In genomic region chr12:98993736-98994135, GRCm38 (mm10) we compare ENCODE assay signal across 26 mouse cellular contexts.
DNase-seq lines count a peak whose midpoint lies in the region; ATAC-seq and TF ChIP-seq lines count a peak whose summit lies in the region.
"Had no signal": no experiment of that assay in that cellular context is flagged by ENCODE, and none has a peak within 500 bp of the region (broad histone marks: within the 10 kb centered on the region; RNA-seq: fewer than 3 reads in every experiment).

No protein-coding gene starts in this region.

- no peaks in the 10 kb centered on the region for H3K27me3 ChIP-seq in hindbrain, embryonic 16.5 days (replicated peaks; ENCODE audit: control insufficient read depth, insufficient read depth, low read length)
- no peaks in the 10 kb centered on the region for H3K27me3 ChIP-seq in forebrain, postnatal 0 days (ENCODE audit: insufficient read depth, low read length)
- H3K27me3 ChIP-seq in hindbrain, embryonic 10.5 days (ENCODE audit: insufficient read depth, poor library complexity, severe bottlenecking): no peaks in the 10 kb centered on the region
- H3K27me3 ChIP-seq: CH12.LX; embryonic facial prominence, embryonic 12.5 days; forebrain, embryonic 12.5 days; Patski had no signal

- H3K36me3 ChIP-seq in hindbrain, embryonic 16.5 days (ENCODE audit: control insufficient read depth, insufficient read depth, low read length): no peaks in the 10 kb centered on the region
- no peaks in the 10 kb centered on the region for H3K36me3 ChIP-seq in forebrain, postnatal 0 days (ENCODE audit: insufficient read depth)
- H3K36me3 ChIP-seq in hindbrain, embryonic 10.5 days: no peaks in the 10 kb centered on the region
- H3K36me3 ChIP-seq: embryonic facial prominence, embryonic 10.5 days; embryonic facial prominence, embryonic 12.5 days; forebrain, embryonic 10.5 days; forebrain, embryonic 12.5 days; G1E had no signal

- peaks cover 13% of the 10 kb centered on the region for H3K4me1 ChIP-seq in embryonic fibroblast, embryonic 13.5 days (ENCODE audit: control insufficient read depth, insufficient read depth, low read length)
- H3K4me1 ChIP-seq in hindbrain, embryonic 16.5 days (ENCODE audit: control insufficient read depth, insufficient read depth, low read depth, low read length): peaks cover 4% of the 10 kb centered on the region
- H3K4me1 ChIP-seq in forebrain, postnatal 0 days (ENCODE audit: insufficient read depth): peaks cover 3% of the 10 kb centered on the region; the same call in 1 of the 2 replicates
- H3K4me1 ChIP-seq in hindbrain, embryonic 10.5 days (replicated peaks): peaks cover 22% of the 10 kb centered on the region; the same call in 1 of the 2 replicates
- H3K4me1 ChIP-seq: embryonic facial prominence, embryonic 12.5 days had no signal

- TF ChIP-seq POLR2A in embryonic fibroblast, embryonic 13.5 days (IDR thresholded peaks at IDR 0.05; ENCODE audit: low read depth, low read length): no peak

- ATAC-seq in hindbrain, embryonic 16.5 days: no peak
- no peak for ATAC-seq in forebrain, postnatal 0 days
- ATAC-seq: activated CD4-positive, CD25-positive, alpha-beta regulatory T cell, adult 4 months; CD4-positive, CD25-positive, alpha-beta regulatory T cell, adult 4 months; forebrain, embryonic 14.5 days; forebrain, embryonic 16.5 days; Patski had no signal

- 91% methylated on average over 2 of the region's 2 CpGs for WGBS in hindbrain, embryonic 16.5 days
- WGBS in forebrain, postnatal 0 days: 94% methylated on average over 2 of the region's 2 CpGs
- WGBS in hindbrain, embryonic 10.5 days: 95% methylated on average over 2 of the region's 2 CpGs

- DNase-seq in 3T3-L1 (ENCODE audit: low read depth, low spot score): peak; percentile 75
- DNase-seq in 416B (ENCODE audit: low read depth): peak; percentile 65
- DNase-seq in forebrain, postnatal 0 days: no peak
- DNase-seq in hindbrain, embryonic 10.5 days (ENCODE audit: low spot score): no peak
- DNase-seq: adrenal gland, adult 8-10 months; adrenal gland, postnatal 14 days; adrenal gland, postnatal 36 days; cerebellum, adult 11-12 months; cerebellum, adult 2 months; cerebellum, adult 9-10 months; cerebellum, postnatal 10 days; cerebellum, postnatal 25 days had no signal

- H3K9ac ChIP-seq in hindbrain, embryonic 16.5 days (ENCODE audit: low read depth, low read length): no peak overlapping the region
- no peak overlapping the region for H3K9ac ChIP-seq in forebrain, postnatal 0 days
- H3K9ac ChIP-seq: embryonic facial prominence, embryonic 12.5 days; forebrain, embryonic 12.5 days had no signal

- peak overlapping the region; percentile 27; the same call in 1 of the 2 replicates for H3K27ac ChIP-seq in embryonic fibroblast, embryonic 13.5 days (ENCODE audit: insufficient read depth, low read length)
- no peak overlapping the region for H3K27ac ChIP-seq in hindbrain, embryonic 16.5 days (ENCODE audit: low read depth, low read length)
- H3K27ac ChIP-seq in forebrain, postnatal 0 days (ENCODE audit: low read depth, low read length): no peak overlapping the region
- no peak overlapping the region for H3K27ac ChIP-seq in hindbrain, embryonic 10.5 days
- H3K27ac ChIP-seq: embryonic facial prominence, embryonic 10.5 days; embryonic facial prominence, embryonic 12.5 days; forebrain, embryonic 10.5 days; forebrain, embryonic 12.5 days had no signal

- H3K9me3 ChIP-seq in hindbrain, embryonic 16.5 days (ENCODE audit: control insufficient read depth, low read length): no peaks in the 10 kb centered on the region
- H3K9me3 ChIP-seq in forebrain, postnatal 0 days (ENCODE audit: low read length): no peaks in the 10 kb centered on the region
- H3K9me3 ChIP-seq in hindbrain, embryonic 10.5 days: no peaks in the 10 kb centered on the region
- H3K9me3 ChIP-seq: embryonic facial prominence, embryonic 10.5 days; embryonic facial prominence, embryonic 12.5 days; forebrain, embryonic 10.5 days; forebrain, embryonic 12.5 days had no signal

- H3K4me2 ChIP-seq in hindbrain, embryonic 16.5 days (ENCODE audit: low read length): no peak overlapping the region
- H3K4me2 ChIP-seq in forebrain, postnatal 0 days (ENCODE audit: low read depth): no peak overlapping the region
- H3K4me2 ChIP-seq: embryonic facial prominence, embryonic 12.5 days; forebrain, embryonic 12.5 days had no signal

- TF ChIP-seq CTCF in embryonic fibroblast, embryonic 13.5 days (IDR thresholded peaks at IDR 0.05; ENCODE audit: borderline replicate concordance, insufficient read depth, low read length): no peak
- TF ChIP-seq CTCF in forebrain, postnatal 0 days (IDR thresholded peaks at IDR 0.05; ENCODE audit: low read depth): no peak

- H3K4me3 ChIP-seq in embryonic fibroblast, embryonic 13.5 days (ENCODE audit: insufficient read depth, low read length): no peak overlapping the region
- no peak overlapping the region for H3K4me3 ChIP-seq in hindbrain, embryonic 16.5 days (ENCODE audit: low read length)
- no peak overlapping the region for H3K4me3 ChIP-seq in forebrain, postnatal 0 days (ENCODE audit: low read depth, low read length)
- no peak overlapping the region for H3K4me3 ChIP-seq in hindbrain, embryonic 10.5 days
- H3K4me3 ChIP-seq: embryonic facial prominence, embryonic 10.5 days; embryonic facial prominence, embryonic 12.5 days; erythroblast, embryonic 14.5 days; forebrain, embryonic 10.5 days; forebrain, embryonic 12.5 days had no signal

Comparison
In these comparisons a context has a peak if more than half of its experiments do, and no peak if none do; other contexts are left out.
1. DNase-seq: peak in 3T3-L1 (single experiment) and 416B (single experiment); none in forebrain, postnatal 0 days (single experiment) and hindbrain, embryonic 10.5 days (single experiment).